Mouse (Mus musculus): Measurements from ENCODE around the gene Dgcr2.

DNA sequence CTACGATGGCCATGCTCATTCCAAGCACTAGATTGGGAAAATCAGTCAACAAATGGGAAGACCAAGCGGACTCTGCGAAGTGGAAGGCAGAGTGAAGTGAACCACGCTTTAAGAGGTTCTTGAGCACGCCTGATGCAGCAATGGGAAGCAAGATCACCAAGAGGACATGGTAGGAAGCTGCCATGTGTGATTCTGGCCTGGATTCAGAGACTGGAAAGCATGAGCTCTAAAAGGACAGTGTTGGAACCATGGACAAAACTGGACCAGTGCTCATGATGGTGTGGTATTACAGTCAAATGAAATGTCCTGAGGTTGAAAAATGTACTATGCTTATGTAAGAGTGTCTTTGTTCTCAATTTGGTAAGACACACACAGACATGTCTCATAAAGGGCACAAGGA lies 47.0 kb downstream of the Dgcr2 start:
- no peak for TF ChIP-seq GATA1 (IDR thresholded peaks at IDR 0.05; ENCODE audit: borderline replicate concordance, low read length)
- TF ChIP-seq CTCF (IDR thresholded peaks at IDR 0.05; ENCODE audit: low read depth, low read length): no peak
- no peak for TF ChIP-seq POLR2AphosphoS5 (IDR thresholded peaks at IDR 0.05; ENCODE audit: insufficient replicate concordance, low read depth, low read length)
- TF ChIP-seq TAL1 (conservative IDR thresholded peaks at IDR 0.05; ENCODE audit: low read depth, low read length): no peak
- TF ChIP-seq GATA2 (IDR thresholded peaks at IDR 0.05; ENCODE audit: borderline replicate concordance, low read depth, low read length): no peak

Measured in G1E (cell line).